Mouse (Mus musculus) forebrain, embryonic 16.5 days (tissue): ENCODE results near the gene Eif2b2. TPM values are rescaled to one million over a fixed set of nuclear protein-coding genes. Genes with fewer than 3 reads are reported as not detected.

Experiments used
- ATAC-seq: fragments of 200-750 bp; cut with Nextera tagmentation; 2 replicates; pipeline ENCODE4 v1.8.0; 2017; ENCODE audit warnings: mild to moderate bottlenecking, moderate library complexity
- H3K27ac ChIP-seq: fragments of 300-500 bp; sonication (generic); 2 replicates; pipeline ENCODE4 v1.5.1; 2014; ENCODE audit warnings: low read length, control low read depth
- H3K27me3 ChIP-seq: fragments of 300-500 bp; sonication (generic); replicated peaks from 2 replicates; pipeline ENCODE4 v1.6.1; 2014; ENCODE audit warnings: low read length; ENCODE audit not compliant: control insufficient read depth, insufficient read depth
- H3K36me3 ChIP-seq: fragments of 300-500 bp; sonication (generic); 2 replicates; pipeline ENCODE4 v1.6.1; 2014; ENCODE audit not compliant: control insufficient read depth, insufficient read depth
- H3K4me1 ChIP-seq: fragments of 300-500 bp; sonication (generic); replicated peaks from 2 replicates; pipeline ENCODE4 v1.6.1; 2014; ENCODE audit warnings: low read length; ENCODE audit not compliant: control insufficient read depth, insufficient read depth
- H3K4me2 ChIP-seq: fragments of 300-500 bp; sonication (generic); 2 replicates; pipeline ENCODE4 v1.6.1; 2014; ENCODE audit warnings: mild to moderate bottlenecking, low read length, control low read depth
- H3K4me3 ChIP-seq: fragments of 300-500 bp; sonication (generic); replicated peaks from 2 replicates; pipeline ENCODE4 v1.5.1; 2014; ENCODE audit warnings: mild to moderate bottlenecking, low read length, control low read depth
- H3K9ac ChIP-seq: fragments of 300-500 bp; sonication (generic); replicated peaks from 2 replicates; pipeline ENCODE4 v1.6.1; 2014; ENCODE audit warnings: low read depth, low read length, control low read depth
- H3K9me3 ChIP-seq: fragments of 300-500 bp; sonication (generic); 2 replicates; pipeline ENCODE4 v1.6.1; 2016; ENCODE audit warnings: low read length; ENCODE audit not compliant: control insufficient read depth
- WGBS: fragments of 180-500 bp; shearing (Covaris S2); extraction: QIAGEN DNeasy Blood & Tissue Kit; methylation state at CpG from one replicate; pipeline ENCODE4 v1.1.7; 2014; 5-methylcytosine and 5-hydroxymethylcytosine counted together
- microRNA-seq: library from miRNA; unstranded; fragments of <30 nt; microRNA quantifications from one replicate; pipeline ENCODE4, GENCODE M21; 2017
- polyA plus RNA-seq: library from polyadenylated mRNA; unstranded; fragments of >200 nt; fragmentation: Nextera tagmentation; extraction: Ambion mirVana; gene quantifications from 2 replicates; pipeline ENCODE4 v1.2.1, GENCODE M21; 2015

The Eif2b2 gene
- polyA plus RNA-seq, 1 experiment from 2014 or later: 76.9 TPM

GRCm38 (mm10) chr12:85273508-85273907, 54.2 kb downstream of the Eif2b2 start:
- 95% methylated on average over 10 of the region's 10 CpGs for WGBS
- no peak overlapping the region for H3K4me3 ChIP-seq

More at GRCm38 (mm10) chr12:85273508-85273907, 54.2 kb downstream of the Eif2b2 start:
- Histone ChIP-seq H3K27me3 (no peaks in the 10 kb centered on the region), H3K36me3 (no peaks in the 10 kb centered on the region), H3K9ac (no peak overlapping the region), H3K9me3 (0 out of 2 replicates have a peak, but pooled peaks cover 3% of the 10 kb centered on the region), H3K4me2 (no peak overlapping the region), H3K4me1 (peaks cover 3% of the 10 kb centered on the region; the same call in 1 of the 2 replicates), H3K27ac (no peak overlapping the region)
- ATAC-seq: no peak

Small RNA genes lying within 50 kb of the gene (microRNA-seq; reads per million reads assigned to microRNA genes)
- gene Mir6938: 0.83 reads per million

Other genes with a start within 250 kb of the Eif2b2 start
- 108 and 118 TPM in 2 replicates for gene Fcf1, start 248.6 kb upstream of the Eif2b2 start, polyA plus RNA-seq
- 39.3 and 43.5 TPM in 2 replicates for gene Arel1, start 248.6 kb upstream of the Eif2b2 start, polyA plus RNA-seq
- gene Ylpm1, start 223.2 kb upstream of the Eif2b2 start, polyA plus RNA-seq: 43.6 and 43.8 TPM in 2 replicates
- gene Prox2, start 108.7 kb upstream of the Eif2b2 start, polyA plus RNA-seq: 1.6 and 2.1 TPM in 2 replicates
- gene Dlst, start 108.6 kb upstream of the Eif2b2 start, polyA plus RNA-seq: 102 and 106 TPM in 2 replicates
- gene Rps6kl1, start 68.2 kb upstream of the Eif2b2 start, polyA plus RNA-seq: 23.7 and 30.8 TPM in 2 replicates
- 5.5 and 7.2 TPM in 2 replicates for gene Pgf, start 41.7 kb upstream of the Eif2b2 start, polyA plus RNA-seq
- 10.7 and 11.7 TPM in 2 replicates for gene Mlh3, start 51.1 kb downstream of the Eif2b2 start, polyA plus RNA-seq
- gene Acyp1, start 69.0 kb downstream of the Eif2b2 start, polyA plus RNA-seq: 46.9 and 52.8 TPM in 2 replicates
- 0.86 and 0.98 TPM in 2 replicates for gene Zc2hc1c, start 69.1 kb downstream of the Eif2b2 start, polyA plus RNA-seq
- gene Nek9, start 119.9 kb downstream of the Eif2b2 start, polyA plus RNA-seq: 13.2 and 13.9 TPM in 2 replicates
- 150 and 175 TPM in 2 replicates for gene Tmed10, start 155.4 kb downstream of the Eif2b2 start, polyA plus RNA-seq